Mouse (Mus musculus) ovary, adult 2 months (tissue): ENCODE results near the gene Dirc2. TPM values are rescaled to one million over a fixed set of nuclear protein-coding genes. Genes with fewer than 3 reads are reported as not detected.

Source experiments
- polyA plus RNA-seq: library from polyadenylated mRNA; depleted of rRNA; stranded (reverse); fragments of >200 nt; gene quantifications from 2 replicates; pipeline ENCODE4 v1.2.3, GENCODE M21; 2012; rRNA removed

The Dirc2 gene
- polyA plus RNA-seq: 54.9 and 66.2 TPM in 2 replicates

DNA sequence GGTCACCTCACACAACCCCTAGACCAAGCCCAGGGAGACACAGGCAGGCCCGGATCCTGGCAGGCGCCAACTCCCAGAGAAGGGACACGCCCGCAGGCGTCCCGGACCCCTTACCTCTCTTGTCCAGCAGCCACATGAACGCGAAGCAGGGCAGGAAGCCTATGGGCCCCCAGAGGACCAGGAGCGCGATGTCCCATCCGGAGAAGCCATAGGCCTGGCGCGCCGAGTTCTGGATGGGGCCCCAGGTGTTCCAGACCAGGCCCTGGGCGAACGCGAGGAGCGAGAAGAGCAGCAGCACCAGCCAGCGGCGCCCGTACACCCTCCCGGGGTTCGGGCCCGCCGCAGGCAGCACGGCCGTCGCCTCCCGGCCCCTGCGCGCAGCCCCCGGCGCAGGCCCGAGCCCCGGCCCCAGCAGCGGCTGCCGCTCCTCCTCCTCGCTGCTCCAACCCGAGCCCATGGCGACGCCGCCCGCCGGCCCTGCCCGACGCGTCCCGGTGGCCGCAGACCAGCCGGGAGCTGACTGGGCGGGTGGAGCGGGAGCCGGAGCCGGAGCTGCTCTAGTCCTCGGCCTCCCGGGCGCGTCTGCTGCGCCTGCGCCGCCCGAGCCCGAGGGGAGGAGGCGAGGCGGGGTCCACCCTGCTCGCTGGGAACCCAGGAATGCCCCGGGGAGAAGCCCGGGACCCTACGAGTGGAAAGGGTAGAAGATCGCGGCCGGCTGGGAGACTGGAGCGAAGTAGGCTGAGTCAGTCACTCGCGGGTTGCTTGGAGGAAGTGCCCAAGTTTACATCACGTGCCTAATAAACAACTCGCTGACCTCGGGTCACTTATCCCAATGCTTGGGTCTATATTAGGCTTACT is at the start of gene Dirc2:
TSS of gene Dirc2 (minus strand) at position 572 of the 858 bp plus-strand sequence.

DNA sequence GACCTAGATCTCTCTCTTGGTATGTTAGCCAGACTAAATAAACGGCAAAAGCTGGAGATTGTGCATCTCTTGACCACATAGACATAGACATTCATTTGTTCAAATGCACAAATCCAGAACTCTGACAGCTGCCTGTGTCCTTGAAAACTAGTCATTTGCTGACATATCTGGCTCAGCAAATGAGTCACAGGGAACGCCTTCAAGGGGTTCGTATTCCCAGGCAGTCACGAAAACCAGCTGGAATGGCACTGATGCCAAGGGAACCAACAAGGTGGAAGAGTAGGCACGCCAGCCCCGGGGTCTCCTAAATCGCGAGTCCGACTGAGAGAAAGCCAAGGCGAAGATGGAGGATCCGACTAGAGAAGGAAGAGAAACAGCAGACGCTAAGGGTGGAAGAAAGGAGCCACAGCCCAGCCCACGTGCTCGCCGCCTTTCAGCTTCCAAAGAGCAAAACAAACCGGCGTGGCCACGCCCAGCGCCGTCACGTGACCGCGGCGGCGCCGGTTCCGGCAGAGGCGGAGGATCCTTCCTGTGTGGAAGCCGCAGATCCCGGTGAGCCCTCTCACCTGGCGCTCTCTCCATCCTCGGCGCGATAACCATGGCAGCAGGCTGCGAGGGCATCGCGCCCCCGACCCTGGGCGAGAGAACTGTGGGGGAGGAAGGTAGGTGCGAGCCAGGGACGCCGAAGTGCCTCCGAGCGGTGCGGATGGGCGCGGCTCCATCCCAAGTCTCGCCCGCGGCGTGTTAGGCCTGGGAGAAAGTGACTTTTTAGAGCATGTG is 912 bp upstream of the Dirc2 start, which contains the start of gene Hspbap1:
TSS of gene Hspbap1 (plus strand) at position 498 of the 780 bp plus-strand sequence.

Other genes with a start within 250 kb of the Dirc2 start
- gene Sema5b, start 228.2 kb downstream of the Dirc2 start, polyA plus RNA-seq: 10.4 and 15.1 TPM in 2 replicates
- 6.5 and 6.7 TPM in 2 replicates for gene Hspbap1, start 1.0 kb upstream of the Dirc2 start, polyA plus RNA-seq
- 2.5 and 3.2 TPM in 2 replicates for gene Parp14, start 102.2 kb upstream of the Dirc2 start, polyA plus RNA-seq
- 2.9 and 3.0 TPM in 2 replicates for gene Parp9, start 169.1 kb upstream of the Dirc2 start, polyA plus RNA-seq
- gene Dtx3l, start 169.8 kb upstream of the Dirc2 start, polyA plus RNA-seq: 4.9 and 5.4 TPM in 2 replicates
- gene Kpna1, start 209.4 kb upstream of the Dirc2 start, polyA plus RNA-seq: 3.6 and 3.8 TPM in 2 replicates